Mouse (Mus musculus): Measurements from ENCODE around the gene Gm45062. TPM values are rescaled to one million over a fixed set of nuclear protein-coding genes. Genes with fewer than 3 reads are reported as not detected.

Gene Gm45062
- polyA plus RNA-seq, 1 experiment from 2014 or later: 5.5 TPM

- Histone ChIP-seq H3K9me3 (ENCODE audit: control insufficient read depth, low read length) (no peaks in the 10 kb centered on the region), H3K27me3 (ENCODE audit: control insufficient read depth, insufficient read depth, low read length) (no peaks in the 10 kb centered on the region), H3K4me2 (replicated peaks; ENCODE audit: low read depth, low read length) (no peak overlapping the region), H3K27ac (ENCODE audit: low read depth, low read length) (no peak overlapping the region), H3K4me3 (ENCODE audit: low read length) (no peak overlapping the region), H3K4me1 (ENCODE audit: control insufficient read depth, insufficient read depth, low read length) (no peaks in the 10 kb centered on the region), H3K36me3 (ENCODE audit: control insufficient read depth, insufficient read depth, low read length) (no peaks in the 10 kb centered on the region), H3K9ac (ENCODE audit: low read depth, low read length) (no peak overlapping the region)
- 70% methylated on average over 9 of the region's 9 CpGs for WGBS
- ATAC-seq (ENCODE audit: low FRiP score, low TSS enrichment): no peak
Measured at GRCm38 (mm10) chr6:8336487-8337390, 77.5 kb downstream of the Gm45062 start.

- no peak overlapping the region for H3K27ac ChIP-seq (ENCODE audit: low read depth, low read length)
- no peak overlapping the region for H3K4me3 ChIP-seq (ENCODE audit: low read length)
- H3K4me1 ChIP-seq (ENCODE audit: control insufficient read depth, insufficient read depth, low read length): no peaks in the 10 kb centered on the region
- no peak for ATAC-seq (ENCODE audit: low FRiP score, low TSS enrichment)
- H3K36me3 ChIP-seq (ENCODE audit: control insufficient read depth, insufficient read depth, low read length): no peaks in the 10 kb centered on the region
- H3K4me2 ChIP-seq (replicated peaks; ENCODE audit: low read depth, low read length): no peak overlapping the region
- H3K9ac ChIP-seq (ENCODE audit: low read depth, low read length): no peak overlapping the region
- 87% methylated on average over 6 of the region's 6 CpGs for WGBS
- H3K9me3 ChIP-seq (ENCODE audit: control insufficient read depth, low read length): no peaks in the 10 kb centered on the region
- no peaks in the 10 kb centered on the region for H3K27me3 ChIP-seq (ENCODE audit: control insufficient read depth, insufficient read depth, low read length)
Measured at GRCm38 (mm10) chr6:8339453-8339852, 80.2 kb downstream of the Gm45062 start.

- H3K4me2 ChIP-seq (replicated peaks; ENCODE audit: low read depth, low read length): no peak overlapping the region
- H3K36me3 ChIP-seq (ENCODE audit: control insufficient read depth, insufficient read depth, low read length): no peaks in the 10 kb centered on the region
- no peak overlapping the region for H3K4me3 ChIP-seq (ENCODE audit: low read length)
- H3K4me1 ChIP-seq (ENCODE audit: control insufficient read depth, insufficient read depth, low read length): no peaks in the 10 kb centered on the region; the same call in 1 of the 2 replicates
- WGBS: 88% methylated on average over 4 of the region's 4 CpGs
- H3K9me3 ChIP-seq (ENCODE audit: control insufficient read depth, low read length): no peaks in the 10 kb centered on the region
- no peak for ATAC-seq (ENCODE audit: low FRiP score, low TSS enrichment)
- H3K27me3 ChIP-seq (ENCODE audit: control insufficient read depth, insufficient read depth, low read length): no peaks in the 10 kb centered on the region
- H3K27ac ChIP-seq (ENCODE audit: low read depth, low read length): no peak overlapping the region
- H3K9ac ChIP-seq (ENCODE audit: low read depth, low read length): no peak overlapping the region
Measured at GRCm38 (mm10) chr6:8343271-8343670, 84.0 kb downstream of the Gm45062 start.

- Histone ChIP-seq H3K4me1 (ENCODE audit: control insufficient read depth, insufficient read depth, low read length) (no peaks in the 10 kb centered on the region; the same call in 1 of the 2 replicates), H3K9ac (ENCODE audit: low read depth, low read length) (no peak overlapping the region), H3K4me2 (replicated peaks; ENCODE audit: low read depth, low read length) (no peak overlapping the region), H3K9me3 (ENCODE audit: control insufficient read depth, low read length) (no peaks in the 10 kb centered on the region), H3K36me3 (ENCODE audit: control insufficient read depth, insufficient read depth, low read length) (no peaks in the 10 kb centered on the region), H3K27ac (ENCODE audit: low read depth, low read length) (no peak overlapping the region), H3K27me3 (ENCODE audit: control insufficient read depth, insufficient read depth, low read length) (no peaks in the 10 kb centered on the region), H3K4me3 (ENCODE audit: low read length) (no peak overlapping the region)
- 68% methylated on average over 5 of the region's 5 CpGs for WGBS
- no peak for ATAC-seq (ENCODE audit: low FRiP score, low TSS enrichment)
Measured at GRCm38 (mm10) chr6:8345219-8345856, 86.1 kb downstream of the Gm45062 start.

GRCm38 (mm10) chr6:8347154-8347553 lies 87.9 kb downstream of the Gm45062 start:
- no peak for ATAC-seq (ENCODE audit: low FRiP score, low TSS enrichment)
- no peaks in the 10 kb centered on the region; the same call in 1 of the 2 replicates for H3K4me1 ChIP-seq (ENCODE audit: control insufficient read depth, insufficient read depth, low read length)
- no peaks in the 10 kb centered on the region for H3K27me3 ChIP-seq (ENCODE audit: control insufficient read depth, insufficient read depth, low read length)
- no peaks in the 10 kb centered on the region for H3K9me3 ChIP-seq (ENCODE audit: control insufficient read depth, low read length)
- no peak overlapping the region for H3K4me3 ChIP-seq (ENCODE audit: low read length)
- 91% methylated on average over 2 of the region's 2 CpGs for WGBS
- H3K9ac ChIP-seq (ENCODE audit: low read depth, low read length): no peak overlapping the region
- no peaks in the 10 kb centered on the region for H3K36me3 ChIP-seq (ENCODE audit: control insufficient read depth, insufficient read depth, low read length)
- no peak overlapping the region for H3K27ac ChIP-seq (ENCODE audit: low read depth, low read length)
- no peak overlapping the region for H3K4me2 ChIP-seq (replicated peaks; ENCODE audit: low read depth, low read length)

GRCm38 (mm10) chr6:8348344-8348743 lies 89.1 kb downstream of the Gm45062 start:
- no peaks in the 10 kb centered on the region for H3K27me3 ChIP-seq (ENCODE audit: control insufficient read depth, insufficient read depth, low read length)
- 91% methylated on average over 1 of the region's 1 CpGs for WGBS
- no peak for ATAC-seq (ENCODE audit: low FRiP score, low TSS enrichment)
- H3K36me3 ChIP-seq (ENCODE audit: control insufficient read depth, insufficient read depth, low read length): no peaks in the 10 kb centered on the region
- no peak overlapping the region for H3K4me2 ChIP-seq (replicated peaks; ENCODE audit: low read depth, low read length)
- no peak overlapping the region for H3K4me3 ChIP-seq (ENCODE audit: low read length)
- H3K9ac ChIP-seq (ENCODE audit: low read depth, low read length): no peak overlapping the region
- no peak overlapping the region for H3K27ac ChIP-seq (ENCODE audit: low read depth, low read length)
- no peaks in the 10 kb centered on the region for H3K9me3 ChIP-seq (ENCODE audit: control insufficient read depth, low read length)
- H3K4me1 ChIP-seq (ENCODE audit: control insufficient read depth, insufficient read depth, low read length): peaks cover 7% of the 10 kb centered on the region

- WGBS: 76% methylated on average over 2 of the region's 2 CpGs
- Histone ChIP-seq H3K27ac (ENCODE audit: low read depth, low read length) (no peak overlapping the region), H3K4me1 (ENCODE audit: control insufficient read depth, insufficient read depth, low read length) (peaks cover 7% of the 10 kb centered on the region), H3K4me2 (replicated peaks; ENCODE audit: low read depth, low read length) (no peak overlapping the region), H3K9me3 (ENCODE audit: control insufficient read depth, low read length) (no peaks in the 10 kb centered on the region), H3K36me3 (ENCODE audit: control insufficient read depth, insufficient read depth, low read length) (no peaks in the 10 kb centered on the region), H3K4me3 (ENCODE audit: low read length) (no peak overlapping the region), H3K9ac (ENCODE audit: low read depth, low read length) (no peak overlapping the region), H3K27me3 (ENCODE audit: control insufficient read depth, insufficient read depth, low read length) (no peaks in the 10 kb centered on the region)
- no peak for ATAC-seq (ENCODE audit: low FRiP score, low TSS enrichment)
Measured at GRCm38 (mm10) chr6:8349060-8349670, 89.9 kb downstream of the Gm45062 start.

- Histone ChIP-seq H3K9me3 (ENCODE audit: control insufficient read depth, low read length) (no peaks in the 10 kb centered on the region), H3K27ac (ENCODE audit: low read depth, low read length) (no peak overlapping the region), H3K36me3 (ENCODE audit: control insufficient read depth, insufficient read depth, low read length) (no peaks in the 10 kb centered on the region), H3K4me1 (ENCODE audit: control insufficient read depth, insufficient read depth, low read length) (peaks cover 7% of the 10 kb centered on the region; the same call in 1 of the 2 replicates), H3K9ac (ENCODE audit: low read depth, low read length) (no peak overlapping the region), H3K4me2 (replicated peaks; ENCODE audit: low read depth, low read length) (no peak overlapping the region), H3K4me3 (ENCODE audit: low read length) (no peak overlapping the region), H3K27me3 (ENCODE audit: control insufficient read depth, insufficient read depth, low read length) (no peaks in the 10 kb centered on the region)
- no peak for ATAC-seq (ENCODE audit: low FRiP score, low TSS enrichment)
- WGBS: 81% methylated on average over 2 of the region's 2 CpGs
Measured at GRCm38 (mm10) chr6:8351507-8351906, 92.3 kb downstream of the Gm45062 start.
